Mouse (Mus musculus) forebrain, postnatal 0 days (tissue): ENCODE measurements around the gene Lce3d. TPM values are rescaled to one million over a fixed set of nuclear protein-coding genes. Genes with fewer than 3 reads are reported as not detected.

Experiments
- ATAC-seq: fragments of 200-750 bp; cut with Nextera tagmentation; 2 replicates; pipeline ENCODE4 v1.8.0; 2017; ENCODE audit warnings: mild to moderate bottlenecking, moderate library complexity
- DNase-seq: peaks from one replicate; pipeline ENCODE4 v3.0.0-alpha.2; 2015
- H3K27ac ChIP-seq: fragments of 300-500 bp; sonication (generic); 2 replicates; pipeline ENCODE4 v1.5.1; 2014; ENCODE audit warnings: low read depth, mild to moderate bottlenecking, antibody characterized with exemption, low read length, moderate library complexity, mixed read lengths
- H3K27me3 ChIP-seq: fragments of 300-500 bp; sonication (generic); 2 replicates; pipeline ENCODE4 v1.6.1; 2014; ENCODE audit warnings: mild to moderate bottlenecking, low read length, mixed read lengths; ENCODE audit not compliant: insufficient read depth
- H3K36me3 ChIP-seq: fragments of 300-500 bp; sonication (generic); 2 replicates; pipeline ENCODE4 v1.6.1; 2014; ENCODE audit warnings: mild to moderate bottlenecking, moderate library complexity; ENCODE audit not compliant: insufficient read depth
- H3K4me1 ChIP-seq: fragments of 300-500 bp; sonication (generic); 2 replicates; pipeline ENCODE4 v1.6.1; 2014; ENCODE audit warnings: antibody characterized with exemption; ENCODE audit not compliant: insufficient read depth
- H3K4me2 ChIP-seq: fragments of 300-500 bp; sonication (generic); 2 replicates; pipeline ENCODE4 v1.6.1; 2014; ENCODE audit warnings: low read depth, mild to moderate bottlenecking, moderate library complexity
- H3K4me3 ChIP-seq: fragments of 300-500 bp; sonication (generic); 2 replicates; pipeline ENCODE4 v1.5.1; 2014; ENCODE audit warnings: low read depth, low read length, mixed read lengths
- H3K9ac ChIP-seq: fragments of 300-500 bp; sonication (generic); 2 replicates; pipeline ENCODE4 v1.6.1; 2014; ENCODE audit warnings: mild to moderate bottlenecking
- H3K9me3 ChIP-seq: fragments of 300-500 bp; sonication (generic); 2 replicates; pipeline ENCODE4 v1.6.1; 2016; ENCODE audit warnings: low read length
- CTCF ChIP-seq: sonication (generic); IDR thresholded peaks from 2 replicates; pipeline ENCODE4 v1.5.1; 2016; ENCODE audit warnings: antibody characterized with exemption, control low read depth, low read depth
- WGBS: fragments of 180-500 bp; shearing (Covaris S2); extraction: QIAGEN DNeasy Blood & Tissue Kit; methylation state at CpG from one replicate; pipeline ENCODE4 v1.1.7; 2014; 5-methylcytosine and 5-hydroxymethylcytosine counted together
- polyA plus RNA-seq: library from polyadenylated mRNA; unstranded; fragments of >200 nt; fragmentation: Nextera tagmentation; extraction: Ambion mirVana; gene quantifications from 2 replicates; pipeline ENCODE4 v1.2.1, GENCODE M21; 2015
- total RNA-seq: library from RNA; depleted of rRNA; stranded (reverse); fragments of >200 nt; gene quantifications from 2 replicates; pipeline ENCODE4 v1.2.3, GENCODE M21; 2014; rRNA removed

The Lce3d gene
- total and polyA plus RNA-seq, 2 experiments from 2014 or later, result not detected

DNA sequence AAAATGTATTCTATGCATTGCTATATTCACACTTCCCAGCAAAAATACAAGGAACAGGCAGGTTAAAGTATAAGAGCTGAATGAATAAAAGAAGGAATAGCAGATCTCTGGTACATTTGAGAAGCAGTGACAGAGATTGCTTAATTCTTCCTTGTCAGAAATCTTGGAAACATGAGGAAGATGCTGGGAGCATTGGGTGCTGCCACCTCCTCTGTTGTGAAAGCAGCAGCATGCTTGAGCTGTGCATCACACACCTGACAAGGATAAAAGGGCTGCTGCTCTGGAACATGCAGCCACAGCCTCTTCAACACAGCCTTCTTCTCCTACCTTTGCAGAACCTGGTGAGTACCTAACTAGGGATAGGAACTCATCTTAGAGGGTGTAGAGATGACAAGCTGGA lies 34.7 kb downstream of the Lce3d start, which contains the start of gene Lce3f:
Gene Lce3f, plus strand, starts transcription at position 301 of the 400 bp plus-strand sequence.
- ATAC-seq, result no peak
- no peak within 1 kb of the TSS for H3K9ac ChIP-seq
- H3K4me1 ChIP-seq, result no peaks in the 10 kb centered on the region
- no peaks in the 10 kb centered on the region for H3K27me3 ChIP-seq
- H3K4me2 ChIP-seq, result no peak within 1 kb of the TSS
- H3K36me3 ChIP-seq, result no peaks in the 10 kb centered on the region
- no peak within 1 kb of the TSS for H3K27ac ChIP-seq
- no peak for DNase-seq
- TF ChIP-seq CTCF, result no peak
- H3K9me3 ChIP-seq, result no peaks in the 10 kb centered on the region
- no peak within 1 kb of the TSS for H3K4me3 ChIP-seq

DNA sequence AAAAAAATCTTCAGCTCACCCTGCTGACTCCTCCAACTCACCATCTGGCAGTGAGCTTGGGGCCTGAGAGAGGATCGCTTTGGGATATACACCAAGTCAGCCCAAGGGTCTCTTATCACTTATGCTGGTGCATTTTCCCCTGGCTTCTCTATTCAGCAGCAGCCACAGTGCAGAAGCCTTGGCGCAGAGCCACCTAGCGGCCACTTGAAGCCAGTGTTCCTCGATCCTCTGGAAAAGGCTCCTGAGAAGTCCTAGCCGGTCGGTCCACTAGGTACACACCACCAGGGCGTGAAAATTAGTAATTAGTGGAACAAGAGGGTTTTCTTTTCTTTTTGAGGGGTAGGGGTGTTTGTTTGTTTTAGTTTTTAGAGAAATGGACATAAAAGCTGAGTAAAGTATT lies 41.5 kb downstream of the Lce3d start:
- peak; percentile 95 for ATAC-seq
- WGBS, result 2% methylated on average over 7 of the region's 7 CpGs
- peak; percentile 87 for TF ChIP-seq CTCF

DNA sequence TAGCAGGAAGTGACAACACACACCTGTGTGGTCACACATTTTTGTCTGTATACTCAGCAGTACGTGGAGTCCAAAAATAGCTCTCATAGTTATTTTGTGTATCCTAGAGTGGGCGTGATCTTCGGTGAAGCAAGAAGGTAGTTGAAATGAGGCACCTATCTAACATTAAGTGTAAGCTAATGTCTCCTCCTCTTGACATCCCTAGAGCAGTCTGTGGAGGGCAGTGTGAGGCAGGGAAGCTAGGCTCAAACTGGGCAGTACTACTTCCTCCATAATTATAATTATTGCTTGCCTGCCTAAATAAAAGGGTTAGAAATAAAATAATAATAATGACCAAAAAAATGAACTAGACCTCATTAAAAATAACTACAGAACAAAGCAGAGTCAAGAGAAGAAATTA lies 43.4 kb downstream of the Lce3d start:
- Histone ChIP-seq H3K36me3 (no peaks in the 10 kb centered on the region), H3K9ac (no peak overlapping the region), H3K27ac (no peak overlapping the region), H3K4me1 (no peaks in the 10 kb centered on the region), H3K4me3 (no peak overlapping the region), H3K4me2 (no peak overlapping the region), H3K27me3 (no peaks in the 10 kb centered on the region), H3K9me3 (no peaks in the 10 kb centered on the region)
- DNase-seq, result no peak
- no peak for ATAC-seq
- TF ChIP-seq CTCF, result no peak
- WGBS, result 87% methylated on average over 3 of the region's 3 CpGs

More for the DNA sequence above, 41.5 kb downstream of the Lce3d start:
- Histone ChIP-seq H3K4me1 (no peaks in the 10 kb centered on the region), H3K9ac (no peak overlapping the region), H3K4me3 (no peak overlapping the region), H3K9me3 (no peaks in the 10 kb centered on the region), H3K36me3 (no peaks in the 10 kb centered on the region), H3K27ac (no peak overlapping the region), H3K4me2 (no peak overlapping the region), H3K27me3 (no peaks in the 10 kb centered on the region)
- DNase-seq, result peak; percentile 85

DNA sequence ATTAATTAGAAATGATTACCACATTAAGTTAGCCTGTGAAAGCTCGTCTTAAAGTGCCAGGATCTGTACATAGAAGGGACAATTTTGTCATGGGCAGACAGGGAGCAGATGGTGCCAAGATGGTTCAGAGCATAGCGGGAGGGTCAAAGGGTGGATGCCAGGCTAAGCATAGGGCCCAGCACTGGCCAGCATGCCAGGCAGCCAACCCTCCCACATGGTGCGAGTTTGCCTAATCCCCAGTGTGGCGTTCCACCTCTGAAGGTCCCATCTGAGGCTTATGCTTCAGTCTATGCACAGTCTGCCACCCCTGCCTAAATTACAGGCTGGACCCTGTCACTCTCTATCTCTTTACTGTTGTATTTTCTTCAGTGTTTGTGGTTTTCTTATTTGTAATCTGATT lies 45.7 kb downstream of the Lce3d start:
- Histone ChIP-seq H3K4me3 (no peak overlapping the region), H3K27me3 (no peaks in the 10 kb centered on the region), H3K27ac (no peak overlapping the region), H3K9ac (no peak overlapping the region), H3K4me1 (no peaks in the 10 kb centered on the region), H3K4me2 (no peak overlapping the region), H3K9me3 (no peaks in the 10 kb centered on the region), H3K36me3 (no peaks in the 10 kb centered on the region)
- WGBS, result 38% methylated on average over 4 of the region's 4 CpGs
- TF ChIP-seq CTCF, result no peak
- ATAC-seq (no peak; the same call in 1 of the 2 replicates), DNase-seq (no peak)

Other genes starting within 250 kb of the Lce3d start
- not detected in 2 replicates for gene Lce1e, start 248.3 kb upstream of the Lce3d start, total RNA-seq
- not detected in 2 replicates for gene Lce1e, start 248.3 kb upstream of the Lce3d start, polyA plus RNA-seq
- not detected in 2 replicates for gene Lce1f, start 237.0 kb upstream of the Lce3d start, total RNA-seq
- not detected in 2 replicates for gene Lce1f, start 237.0 kb upstream of the Lce3d start, polyA plus RNA-seq
- gene Gm38119, start 218.3 kb upstream of the Lce3d start, total RNA-seq, result not detected in 2 replicates
- not detected in 2 replicates for gene Gm38119, start 218.3 kb upstream of the Lce3d start, polyA plus RNA-seq
- not detected in 2 replicates for gene Lce1g, start 205.1 kb upstream of the Lce3d start, total RNA-seq
- not detected in 2 replicates for gene Lce1g, start 205.1 kb upstream of the Lce3d start, polyA plus RNA-seq
- gene Lce1h, start 192.3 kb upstream of the Lce3d start, total RNA-seq, result not detected in 2 replicates
- not detected in 2 replicates for gene Lce1h, start 192.3 kb upstream of the Lce3d start, polyA plus RNA-seq
- not detected in 2 replicates for gene Lce1i, start 178.5 kb upstream of the Lce3d start, total RNA-seq
- gene Lce1i, start 178.5 kb upstream of the Lce3d start, polyA plus RNA-seq, result not detected in 2 replicates
- gene Lce1j, start 166.9 kb upstream of the Lce3d start, total RNA-seq, result not detected in 2 replicates
- not detected in 2 replicates for gene Lce1j, start 166.9 kb upstream of the Lce3d start, polyA plus RNA-seq
- gene Lce1k, start 149.5 kb upstream of the Lce3d start, total RNA-seq, result not detected in 2 replicates
- gene Lce1k, start 149.5 kb upstream of the Lce3d start, polyA plus RNA-seq, result not detected in 2 replicates
- not detected in 2 replicates for gene Kprp, start 130.1 kb upstream of the Lce3d start, total RNA-seq
- not detected in 2 replicates for gene Kprp, start 130.1 kb upstream of the Lce3d start, polyA plus RNA-seq
- not detected in 2 replicates for gene Lce1l, start 106.1 kb upstream of the Lce3d start, total RNA-seq
- not detected in 2 replicates for gene Lce1l, start 106.1 kb upstream of the Lce3d start, polyA plus RNA-seq
- not detected in 2 replicates for gene 2310050C09Rik, start 87.2 kb upstream of the Lce3d start, total RNA-seq
- not detected in 2 replicates for gene 2310050C09Rik, start 87.2 kb upstream of the Lce3d start, polyA plus RNA-seq
- gene Lce3a, start 31.2 kb upstream of the Lce3d start, total RNA-seq, result not detected in 2 replicates
- gene Lce3a, start 31.2 kb upstream of the Lce3d start, polyA plus RNA-seq, result not detected in 2 replicates
- gene Lce3b, start 24.4 kb upstream of the Lce3d start, total RNA-seq, result not detected in 2 replicates
- not detected in 2 replicates for gene Lce3b, start 24.4 kb upstream of the Lce3d start, polyA plus RNA-seq
- gene Lce3c, start 12.9 kb upstream of the Lce3d start, total RNA-seq, result not detected in 2 replicates
- not detected in 2 replicates for gene Lce3c, start 12.9 kb upstream of the Lce3d start, polyA plus RNA-seq
- gene Lce3e, start 9.7 kb downstream of the Lce3d start, total RNA-seq, result not detected in 2 replicates
- not detected in 2 replicates for gene Lce3e, start 9.7 kb downstream of the Lce3d start, polyA plus RNA-seq
- gene Lce3f, start 34.8 kb downstream of the Lce3d start, total RNA-seq, result not detected in 2 replicates
- gene Lce3f, start 34.8 kb downstream of the Lce3d start, polyA plus RNA-seq, result not detected in 2 replicates
- 0.38 and 0.57 TPM in 2 replicates for gene Crct1, start 58.3 kb downstream of the Lce3d start, total RNA-seq
- gene Crct1, start 58.3 kb downstream of the Lce3d start, polyA plus RNA-seq, result 0.34 and 0.62 TPM in 2 replicates
- gene Lce1m, start 61.7 kb downstream of the Lce3d start, total RNA-seq, result not detected in 2 replicates
- not detected in 2 replicates for gene Lce1m, start 61.7 kb downstream of the Lce3d start, polyA plus RNA-seq
- not detected in 2 replicates for gene Gm4858, start 111.4 kb downstream of the Lce3d start, total RNA-seq
- not detected in 2 replicates for gene Gm4858, start 111.4 kb downstream of the Lce3d start, polyA plus RNA-seq
- not detected in 2 replicates for gene Crnn, start 187.4 kb downstream of the Lce3d start, total RNA-seq
- gene Crnn, start 187.4 kb downstream of the Lce3d start, polyA plus RNA-seq, result not detected in 2 replicates
- gene Flg2, start 239.9 kb downstream of the Lce3d start, total RNA-seq, result not detected in 2 replicates
- gene Flg2, start 239.9 kb downstream of the Lce3d start, polyA plus RNA-seq, result not detected in 2 replicates